Mouse (Mus musculus) midbrain, postnatal 0 days (tissue): Measurements from ENCODE around the gene Gng4. TPM values are rescaled to one million over a fixed set of nuclear protein-coding genes. Genes with fewer than 3 reads are reported as not detected.

Experiments used
- ATAC-seq: fragments of 200-750 bp; cut with Nextera tagmentation; 2 replicates; pipeline ENCODE4 v1.8.0; 2017; ENCODE audit warnings: moderate number of reproducible peaks, mild to moderate bottlenecking, moderate TSS enrichment, moderate library complexity; ENCODE audit not compliant: low FRiP score
- DNase-seq: peaks from one replicate; pipeline ENCODE4 v3.0.0-alpha.2; 2015; ENCODE audit warnings: low spot score
- H3K27ac ChIP-seq: fragments of 300-500 bp; sonication (generic); 2 replicates; pipeline ENCODE4 v1.5.1; 2014; ENCODE audit warnings: low read depth, mild to moderate bottlenecking, low read length, mixed read lengths
- H3K27me3 ChIP-seq: fragments of 300-500 bp; sonication (generic); 2 replicates; pipeline ENCODE4 v1.6.1; 2014; ENCODE audit warnings: low read length, control low read depth, mixed read lengths; ENCODE audit not compliant: insufficient read depth
- H3K36me3 ChIP-seq: fragments of 300-500 bp; sonication (generic); 2 replicates; pipeline ENCODE4 v1.6.1; 2014; ENCODE audit warnings: low read length, control low read depth, mixed read lengths; ENCODE audit not compliant: insufficient read depth
- H3K4me1 ChIP-seq: fragments of 300-500 bp; sonication (generic); 2 replicates; pipeline ENCODE4 v1.6.1; 2014; ENCODE audit warnings: mild to moderate bottlenecking, control low read depth, antibody characterized with exemption, low read length, mixed read lengths; ENCODE audit not compliant: insufficient read depth
- H3K4me2 ChIP-seq: fragments of 300-500 bp; sonication (generic); 2 replicates; pipeline ENCODE4 v1.6.1; 2014; ENCODE audit warnings: low read depth, mild to moderate bottlenecking, low read length, mixed read lengths; ENCODE audit not compliant: poor library complexity, severe bottlenecking
- H3K4me3 ChIP-seq: fragments of 300-500 bp; sonication (generic); 2 replicates; pipeline ENCODE4 v1.5.1; 2014; ENCODE audit warnings: low read depth, mild to moderate bottlenecking, low read length, moderate library complexity
- H3K9ac ChIP-seq: fragments of 300-500 bp; sonication (generic); replicated peaks from 2 replicates; pipeline ENCODE4 v1.6.1; 2014; ENCODE audit warnings: mild to moderate bottlenecking, low read length, moderate library complexity, mixed read lengths; ENCODE audit not compliant: poor library complexity, severe bottlenecking
- H3K9me3 ChIP-seq: fragments of 300-500 bp; sonication (generic); 2 replicates; pipeline ENCODE4 v1.6.1; 2016; ENCODE audit warnings: low read length, control low read depth
- CTCF ChIP-seq: IDR thresholded peaks from 2 replicates; pipeline ENCODE4 v1.5.1; 2016; ENCODE audit warnings: antibody characterized with exemption, mild to moderate bottlenecking
- WGBS: fragments of 180-500 bp; shearing (Covaris S2); extraction: QIAGEN DNeasy Blood & Tissue Kit; methylation state at CpG from one replicate; pipeline ENCODE4 v1.1.7; 2014; 5-methylcytosine and 5-hydroxymethylcytosine counted together
- polyA plus RNA-seq: library from polyadenylated mRNA; unstranded; fragments of >200 nt; fragmentation: Nextera tagmentation; extraction: Ambion mirVana; gene quantifications from 2 replicates; pipeline ENCODE4 v1.2.1, GENCODE M21; 2015
- total RNA-seq: library from RNA; depleted of rRNA; stranded (reverse); fragments of >200 nt; gene quantifications from 2 replicates; pipeline ENCODE4 v1.2.3, GENCODE M21; 2014; rRNA removed

The Gng4 gene
- total RNA-seq (178 and 187 TPM in 2 replicates), polyA plus RNA-seq (144 and 150 TPM in 2 replicates)

- Histone ChIP-seq H3K27ac (peak within 1 kb of the TSS; percentile 68), H3K4me1 (no peaks in the 10 kb centered on the region), H3K9me3 (no peaks in the 10 kb centered on the region), H3K4me3 (peak within 1 kb of the TSS; percentile 68), H3K36me3 (no peaks in the 10 kb centered on the region), H3K9ac (peak within 1 kb of the TSS; percentile 78), H3K27me3 (no peaks in the 10 kb centered on the region), H3K4me2 (peak within 1 kb of the TSS; percentile 76)
- ATAC-seq, result peak; percentile 83
- under 1% methylated on average over 36 of the region's 43 CpGs for WGBS
- DNase-seq, result peak; percentile 65
- TF ChIP-seq CTCF, result 0 out of 2 replicates have a peak, but pooled peaks have one; percentile 18
Measured at GRCm38 (mm10) chr13:13783894-13784419, at the start of gene Gng4. Gene Gng4, plus strand, starts transcription at chr13:13784059.

- Histone ChIP-seq H3K4me3 (no peak overlapping the region), H3K4me1 (no peaks in the 10 kb centered on the region), H3K9ac (no peak overlapping the region), H3K36me3 (peaks cover 16% of the 10 kb centered on the region), H3K4me2 (no peak overlapping the region), H3K27ac (no peak overlapping the region), H3K27me3 (no peaks in the 10 kb centered on the region), H3K9me3 (no peaks in the 10 kb centered on the region)
- no peak for TF ChIP-seq CTCF
- DNase-seq (no peak), ATAC-seq (no peak)
- WGBS, result 96% methylated on average over 4 of the region's 4 CpGs
Measured at GRCm38 (mm10) chr13:13739232-13739631, 44.6 kb upstream of the Gng4 start.

- Histone ChIP-seq H3K36me3 (peaks cover 39% of the 10 kb centered on the region), H3K9ac (no peak overlapping the region), H3K4me3 (no peak overlapping the region), H3K4me1 (no peaks in the 10 kb centered on the region), H3K27ac (no peak overlapping the region), H3K4me2 (no peak overlapping the region), H3K9me3 (no peaks in the 10 kb centered on the region), H3K27me3 (no peaks in the 10 kb centered on the region)
- DNase-seq (no peak), ATAC-seq (no peak)
- TF ChIP-seq CTCF, result no peak
- WGBS, result 89% methylated on average over 3 of the region's 3 CpGs
Measured at GRCm38 (mm10) chr13:13745911-13746310, 37.9 kb upstream of the Gng4 start.

GRCm38 (mm10) chr13:13775778-13776494 is 7.9 kb upstream of the Gng4 start:
- H3K27ac ChIP-seq, result no peak overlapping the region
- no peaks in the 10 kb centered on the region for H3K9me3 ChIP-seq
- no peaks in the 10 kb centered on the region for H3K27me3 ChIP-seq
- ATAC-seq (peak; percentile 58), DNase-seq (peak; percentile 69)
- no peak overlapping the region for H3K4me2 ChIP-seq
- H3K36me3 ChIP-seq, result peaks cover 12% of the 10 kb centered on the region
- no peaks in the 10 kb centered on the region for H3K4me1 ChIP-seq
- no peak overlapping the region for H3K4me3 ChIP-seq
- H3K9ac ChIP-seq, result no peak overlapping the region
- TF ChIP-seq CTCF, result no peak

- DNase-seq, result no peak
- no peak overlapping the region for H3K27ac ChIP-seq
- no peaks in the 10 kb centered on the region for H3K27me3 ChIP-seq
- no peaks in the 10 kb centered on the region for H3K4me1 ChIP-seq
- no peak overlapping the region for H3K4me3 ChIP-seq
- H3K9ac ChIP-seq, result no peak overlapping the region
- TF ChIP-seq CTCF, result no peak
- H3K4me2 ChIP-seq, result no peak overlapping the region
- no peak for ATAC-seq
- 83% methylated on average over 11 of the region's 11 CpGs for WGBS
- no peaks in the 10 kb centered on the region for H3K9me3 ChIP-seq
- H3K36me3 ChIP-seq, result peaks cover 12% of the 10 kb centered on the region
Measured at GRCm38 (mm10) chr13:13777052-13777451, 6.8 kb upstream of the Gng4 start.

- H3K27ac ChIP-seq, result no peak overlapping the region
- no peak overlapping the region for H3K9ac ChIP-seq
- 82% methylated on average over 8 of the region's 8 CpGs for whole genome bisulfite sequencing
- peaks cover 12% of the 10 kb centered on the region for H3K36me3 ChIP-seq
- H3K27me3 ChIP-seq, result no peaks in the 10 kb centered on the region
- ATAC-seq (no peak), DNase-seq (no peak)
- H3K4me1 ChIP-seq, result no peaks in the 10 kb centered on the region
- no peaks in the 10 kb centered on the region for H3K9me3 ChIP-seq
- TF ChIP-seq CTCF, result no peak
- H3K4me3 ChIP-seq, result no peak overlapping the region
- no peak overlapping the region for H3K4me2 ChIP-seq
Measured at GRCm38 (mm10) chr13:13777696-13778095, 6.2 kb upstream of the Gng4 start.
